In the genomic region with DNA sequence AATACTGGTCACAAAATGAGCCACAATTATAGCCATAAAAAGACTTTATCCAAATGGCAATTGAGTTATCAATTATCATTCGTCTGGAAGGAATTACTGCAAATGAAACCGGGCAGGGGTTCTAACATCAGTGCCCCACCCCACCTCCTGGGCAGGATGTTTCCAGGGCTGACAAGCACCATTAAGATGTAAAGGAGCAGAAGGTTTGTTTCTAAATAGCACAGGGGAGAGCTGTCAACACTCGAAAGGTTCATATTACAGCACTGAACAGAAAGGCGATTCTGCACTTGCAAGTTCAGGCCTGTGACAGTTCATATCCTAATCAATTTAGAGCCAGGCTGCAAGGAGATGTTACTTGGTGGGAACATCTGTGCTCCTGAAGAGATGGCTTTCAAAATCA, we compare ENCODE assay signal across 9 mouse cellular contexts. TPM values are rescaled to one million over a fixed set of nuclear protein-coding genes. Genes with fewer than 3 reads are reported as not detected.
DNase-seq lines count a peak whose midpoint lies in the region; ATAC-seq and TF ChIP-seq lines count a peak whose summit lies in the region.
"Had no signal": no experiment of that assay in that cellular context is flagged by ENCODE, and none has a peak within 500 bp of the region (broad histone marks: within the 10 kb centered on the region; RNA-seq: fewer than 3 reads in every experiment).

No protein-coding gene starts in this region.

- no peaks in the 10 kb centered on the region for H3K9me3 ChIP-seq in heart, embryonic 10.5 days
- no peaks in the 10 kb centered on the region for H3K9me3 ChIP-seq in heart, embryonic 11.5 days (replicated peaks; ENCODE audit: control insufficient read depth, low read length)
- no peaks in the 10 kb centered on the region for H3K9me3 ChIP-seq in embryonic facial prominence, embryonic 11.5 days (replicated peaks; ENCODE audit: control insufficient read depth, low read length)
- no peaks in the 10 kb centered on the region for H3K9me3 ChIP-seq in hindbrain, postnatal 0 days (ENCODE audit: low read length)

- 5% methylated on average over 4 of the region's 4 CpGs for WGBS in heart, embryonic 10.5 days
- 16% methylated on average over 4 of the region's 4 CpGs for WGBS in heart, embryonic 11.5 days (ENCODE audit: insufficient replicate concordance)
- 5% methylated on average over 4 of the region's 4 CpGs for WGBS in embryonic facial prominence, embryonic 11.5 days
- WGBS in hindbrain, postnatal 0 days, result 24% methylated on average over 4 of the region's 4 CpGs

- no peak for ATAC-seq in heart, embryonic 11.5 days (replicated peaks; ENCODE audit: insufficient number of reproducible peaks, low FRiP score, low TSS enrichment)
- ATAC-seq in embryonic facial prominence, embryonic 11.5 days (replicated peaks; ENCODE audit: insufficient number of reproducible peaks, low FRiP score, low TSS enrichment, low read depth), result no peak
- no peak for ATAC-seq in hindbrain, postnatal 0 days
- no peak for ATAC-seq in monocyte, adult 5-6 weeks (replicated peaks; ENCODE audit: insufficient number of reproducible peaks, low FRiP score, low TSS enrichment, poor library complexity, severe bottlenecking)

- no peak overlapping the region for H3K27ac ChIP-seq in heart, embryonic 10.5 days
- H3K27ac ChIP-seq in heart, embryonic 11.5 days (ENCODE audit: low read depth, low read length), result no peak overlapping the region
- H3K27ac ChIP-seq in embryonic facial prominence, embryonic 11.5 days (replicated peaks; ENCODE audit: low read depth, low read length), result no peak overlapping the region
- H3K27ac ChIP-seq in hindbrain, postnatal 0 days, result no peak overlapping the region

- TF ChIP-seq CTCF in hindbrain, postnatal 0 days (IDR thresholded peaks at IDR 0.05; ENCODE audit: low read depth), result no peak

- no peak overlapping the region; the same call in 1 of the 2 replicates for H3K4me3 ChIP-seq in heart, embryonic 10.5 days
- H3K4me3 ChIP-seq in heart, embryonic 11.5 days (ENCODE audit: low read depth, low read length), result no peak overlapping the region
- H3K4me3 ChIP-seq in embryonic facial prominence, embryonic 11.5 days (ENCODE audit: low read depth, low read length), result no peak overlapping the region
- peak overlapping the region; percentile 65 for H3K4me3 ChIP-seq in hindbrain, postnatal 0 days (ENCODE audit: low read length)

- H3K9ac ChIP-seq in heart, embryonic 11.5 days (ENCODE audit: low read depth, low read length), result no peak overlapping the region
- H3K9ac ChIP-seq in embryonic facial prominence, embryonic 11.5 days (replicated peaks; ENCODE audit: low read length), result no peak overlapping the region
- peak overlapping the region; percentile 71; the same call in 1 of the 2 replicates for H3K9ac ChIP-seq in hindbrain, postnatal 0 days (replicated peaks; ENCODE audit: low read length)

- peaks cover 66% of the 10 kb centered on the region for H3K4me1 ChIP-seq in heart, embryonic 10.5 days
- H3K4me1 ChIP-seq in heart, embryonic 11.5 days (ENCODE audit: control insufficient read depth, insufficient read depth, low read length), result peaks cover 34% of the 10 kb centered on the region
- H3K4me1 ChIP-seq in embryonic facial prominence, embryonic 11.5 days (ENCODE audit: control insufficient read depth, insufficient read depth, low read length), result 0 out of 2 replicates have a peak, but pooled peaks cover 2% of the 10 kb centered on the region
- H3K4me1 ChIP-seq in hindbrain, postnatal 0 days (ENCODE audit: insufficient read depth, low read length), result peaks cover 10% of the 10 kb centered on the region; the same call in 1 of the 2 replicates

- H3K4me2 ChIP-seq in heart, embryonic 11.5 days, result no peak overlapping the region; the same call in 1 of the 2 replicates
- H3K4me2 ChIP-seq in embryonic facial prominence, embryonic 11.5 days (ENCODE audit: low read depth, low read length), result no peak overlapping the region
- H3K4me2 ChIP-seq in hindbrain, postnatal 0 days (ENCODE audit: low read depth, low read length), result peak overlapping the region; percentile 89

- H3K27me3 ChIP-seq in heart, embryonic 10.5 days (ENCODE audit: insufficient read depth, poor library complexity, severe bottlenecking), result no peaks in the 10 kb centered on the region
- no peaks in the 10 kb centered on the region for H3K27me3 ChIP-seq in heart, embryonic 11.5 days (ENCODE audit: control insufficient read depth, insufficient read depth, low read length)
- H3K27me3 ChIP-seq in embryonic facial prominence, embryonic 11.5 days (ENCODE audit: control insufficient read depth, insufficient read depth, low read length), result no peaks in the 10 kb centered on the region; the same call in 1 of the 2 replicates
- H3K27me3 ChIP-seq in hindbrain, postnatal 0 days (ENCODE audit: insufficient read depth, low read length), result no peaks in the 10 kb centered on the region

- no peaks in the 10 kb centered on the region for H3K36me3 ChIP-seq in heart, embryonic 10.5 days
- H3K36me3 ChIP-seq in heart, embryonic 11.5 days (ENCODE audit: control insufficient read depth, insufficient read depth, low read length), result no peaks in the 10 kb centered on the region
- no peaks in the 10 kb centered on the region for H3K36me3 ChIP-seq in embryonic facial prominence, embryonic 11.5 days (replicated peaks; ENCODE audit: control insufficient read depth, insufficient read depth, low read depth, low read length)
- no peaks in the 10 kb centered on the region for H3K36me3 ChIP-seq in hindbrain, postnatal 0 days (ENCODE audit: insufficient read depth, low read length)

- DNase-seq in heart, embryonic 10.5 days (ENCODE audit: low spot score), result peak; percentile 75
- peak; percentile 65 for DNase-seq in 3T3-L1 (ENCODE audit: low read depth, low spot score)
- DNase-seq in embryonic facial prominence, embryonic 11.5 days (ENCODE audit: low spot score), result peak; percentile 49
- DNase-seq in hindbrain, postnatal 0 days (ENCODE audit: low spot score), result no peak
- no peak for DNase-seq in spleen, postnatal 4 days (ENCODE audit: low spot score in 2 of 2)
- DNase-seq in cerebellum, adult 18-20 months, result no peak
- DNase-seq: gastrocnemius, postnatal 36 days had no signal

RNA-seq across cellular contexts. Expression of a gene that starts 3.3 kb away (rescaled TPM):
- 55.0 and 59.9 TPM in 2 replicates for polyA plus RNA-seq in heart, embryonic 10.5 days (2016; fragmentation: Nextera tagmentation; extraction: Ambion mirVana)
- 57.1 and 59.1 TPM in 2 replicates for polyA plus RNA-seq in heart, embryonic 11.5 days (2014; fragmentation: Nextera tagmentation; extraction: Ambion mirVana)
- 65.3 and 69.8 TPM in 2 replicates for polyA plus RNA-seq in embryonic facial prominence, embryonic 11.5 days (2014; fragmentation: Nextera tagmentation; extraction: Ambion mirVana)
- total RNA-seq in hindbrain, postnatal 0 days (2014; rRNA removed), result 155 and 157 TPM in 2 replicates
- 108 and 115 TPM in 2 replicates for polyA plus RNA-seq in hindbrain, postnatal 0 days (2015; fragmentation: Nextera tagmentation; extraction: Ambion mirVana)
- 179 to 332 TPM (median 268 TPM) in 3 replicates for total RNA-seq in monocyte, adult 5-6 weeks (2017)

Comparison
In these comparisons a context has a peak if more than half of its experiments do, and no peak if none do; other contexts are left out.
1. DNase-seq: peak in heart, embryonic 10.5 days (single experiment), 3T3-L1 (single experiment) and embryonic facial prominence, embryonic 11.5 days (single experiment); none in hindbrain, postnatal 0 days (single experiment), spleen, postnatal 4 days (0 of 2) and cerebellum, adult 18-20 months (0 of 2).